Comparison of ENCODE assay signal across 15 mouse cellular contexts in genomic region chr14:62724560-62724959, GRCm38 (mm10).
"Had no signal": no experiment of that assay in that cellular context is flagged by ENCODE, and none has a peak within 500 bp of the region (broad histone marks: within the 10 kb centered on the region; RNA-seq: fewer than 3 reads in every experiment).

No protein-coding gene starts in this region.

- H3K36me3 ChIP-seq: midbrain, embryonic 15.5 days had no signal

- DNase-seq: kidney, adult 8-10 months; kidney, postnatal 36 days; lung, adult 2 months; lung, postnatal 36 days; thymus, adult 2 months; thymus, postnatal 25 days had no signal

- H3K4me3 ChIP-seq: left cerebral cortex, adult 2 months; limb, embryonic 10.5 days; liver, embryonic 15.5 days; megakaryocyte, embryonic 14.5 days; midbrain, embryonic 15.5 days had no signal

- ATAC-seq: lung, postnatal 0 days; midbrain, embryonic 15.5 days had no signal

- H3K4me1 ChIP-seq: limb, embryonic 10.5 days; liver, embryonic 15.5 days; midbrain, embryonic 15.5 days had no signal

- H3K4me2 ChIP-seq: liver, embryonic 11.5 days; liver, embryonic 15.5 days; midbrain, embryonic 11.5 days; midbrain, embryonic 15.5 days had no signal

- H3K9me3 ChIP-seq: limb, embryonic 10.5 days; liver, embryonic 15.5 days; megakaryocyte, embryonic 14.5 days; midbrain, embryonic 15.5 days had no signal

- H3K9ac ChIP-seq: liver, embryonic 15.5 days; midbrain, embryonic 15.5 days had no signal

- H3K27ac ChIP-seq: kidney, postnatal 0 days; left cerebral cortex, adult 2 months; limb, embryonic 10.5 days; liver, embryonic 15.5 days; midbrain, embryonic 15.5 days had no signal

- H3K27me3 ChIP-seq: liver, embryonic 15.5 days; megakaryocyte, embryonic 14.5 days; midbrain, embryonic 15.5 days had no signal
